In genomic region chr11:23392567-23392966, GRCm38 (mm10) we compare ENCODE assay signal across 17 mouse cellular contexts.
"Had no signal": no experiment of that assay in that cellular context is flagged by ENCODE, and none has a peak within 500 bp of the region (broad histone marks: within the 10 kb centered on the region; RNA-seq: fewer than 3 reads in every experiment).

No protein-coding gene starts in this region.

- H3K4me3 ChIP-seq: intestine, embryonic 15.5 days; kidney, embryonic 15.5 days; limb, embryonic 15.5 days; megakaryocyte, embryonic 14.5 days; myocyte; neural tube, embryonic 12.5 days had no signal

- DNase-seq: kidney, adult 18-20 months; kidney, postnatal 14 days; lung, embryonic 14.5 days; lung, postnatal 10 days; lung, postnatal 4 days; midbrain, embryonic 14.5 days; retina, postnatal 1 day; right cerebral cortex, postnatal 4 days; spleen, adult 18-20 months; thymus, adult 18-20 months; thymus, postnatal 36 days had no signal

- H3K4me2 ChIP-seq: intestine, embryonic 15.5 days; kidney, embryonic 15.5 days; limb, embryonic 15.5 days; lung, embryonic 14.5 days; neural tube, embryonic 12.5 days had no signal

- H3K4me1 ChIP-seq: intestine, embryonic 15.5 days; kidney, embryonic 15.5 days; limb, embryonic 15.5 days; megakaryocyte, embryonic 14.5 days; neural tube, embryonic 12.5 days had no signal

- H3K9ac ChIP-seq: intestine, embryonic 15.5 days; kidney, embryonic 15.5 days; limb, embryonic 15.5 days; lung, embryonic 14.5 days; neural tube, embryonic 12.5 days had no signal

- H3K27ac ChIP-seq: intestine, embryonic 15.5 days; kidney, embryonic 15.5 days; limb, embryonic 15.5 days; neural tube, embryonic 12.5 days had no signal

- ATAC-seq: intestine, embryonic 15.5 days had no signal

- H3K9me3 ChIP-seq: intestine, embryonic 15.5 days; kidney, embryonic 15.5 days; limb, embryonic 15.5 days; megakaryocyte, embryonic 14.5 days; neural tube, embryonic 12.5 days had no signal

- H3K27me3 ChIP-seq: intestine, embryonic 15.5 days; kidney, embryonic 15.5 days; limb, embryonic 15.5 days; megakaryocyte, embryonic 14.5 days; neural tube, embryonic 12.5 days had no signal
